Mouse (Mus musculus) neural tube, embryonic 14.5 days (tissue): Measurements from ENCODE around the gene Clec1b. TPM values are rescaled to one million over a fixed set of nuclear protein-coding genes. Genes with fewer than 3 reads are reported as not detected.

Experiments
- ATAC-seq: fragments of 200-750 bp; cut with Nextera tagmentation; 2 replicates; pipeline ENCODE4 v1.8.0; 2017; ENCODE audit warnings: low read depth, mild to moderate bottlenecking, moderate TSS enrichment, moderate library complexity
- H3K27ac ChIP-seq: fragments of 300-500 bp; sonication (generic); 2 replicates; pipeline ENCODE4 v1.5.1; 2014; ENCODE audit warnings: low read depth, mild to moderate bottlenecking, control low read depth, low read length, moderate library complexity, mixed read lengths
- H3K27me3 ChIP-seq: fragments of 300-500 bp; sonication (generic); 2 replicates; pipeline ENCODE4 v1.6.1; 2014; ENCODE audit warnings: low read length; ENCODE audit not compliant: control insufficient read depth, insufficient read depth
- H3K36me3 ChIP-seq: fragments of 300-500 bp; sonication (generic); 2 replicates; pipeline ENCODE4 v1.6.1; 2014; ENCODE audit warnings: low read length, mixed read lengths; ENCODE audit not compliant: control insufficient read depth, insufficient read depth
- H3K4me1 ChIP-seq: fragments of 300-500 bp; sonication (generic); 2 replicates; pipeline ENCODE4 v1.6.1; 2014; ENCODE audit warnings: low read length; ENCODE audit not compliant: control insufficient read depth, insufficient read depth
- H3K4me2 ChIP-seq: fragments of 300-500 bp; sonication (generic); 2 replicates; pipeline ENCODE4 v1.6.1; 2014; ENCODE audit warnings: mild to moderate bottlenecking, low read depth, low read length, control low read depth
- H3K4me3 ChIP-seq: fragments of 300-500 bp; sonication (generic); 2 replicates; pipeline ENCODE4 v1.5.1; 2014; ENCODE audit warnings: low read depth, low read length, control low read depth, mixed read lengths
- H3K9ac ChIP-seq: fragments of 300-500 bp; sonication (generic); replicated peaks from 2 replicates; pipeline ENCODE4 v1.6.1; 2014; ENCODE audit warnings: low read depth, mild to moderate bottlenecking, control low read depth, low read length, mixed read lengths
- H3K9me3 ChIP-seq: fragments of 300-500 bp; sonication (generic); 2 replicates; pipeline ENCODE4 v1.6.1; 2016; ENCODE audit warnings: low read length; ENCODE audit not compliant: control insufficient read depth
- WGBS: fragments of 180-500 bp; shearing (Covaris S2); extraction: QIAGEN DNeasy Blood & Tissue Kit; methylation state at CpG from one replicate; pipeline ENCODE4 v1.1.7; 2014; 5-methylcytosine and 5-hydroxymethylcytosine counted together
- polyA plus RNA-seq: library from polyadenylated mRNA; unstranded; fragments of >200 nt; fragmentation: Nextera tagmentation; extraction: Ambion mirVana; gene quantifications from 2 replicates; pipeline ENCODE4 v1.2.1, GENCODE M21; 2014

Gene Clec1b
- polyA plus RNA-seq, 1 experiment from 2014 or later: 0.88 TPM

DNA sequence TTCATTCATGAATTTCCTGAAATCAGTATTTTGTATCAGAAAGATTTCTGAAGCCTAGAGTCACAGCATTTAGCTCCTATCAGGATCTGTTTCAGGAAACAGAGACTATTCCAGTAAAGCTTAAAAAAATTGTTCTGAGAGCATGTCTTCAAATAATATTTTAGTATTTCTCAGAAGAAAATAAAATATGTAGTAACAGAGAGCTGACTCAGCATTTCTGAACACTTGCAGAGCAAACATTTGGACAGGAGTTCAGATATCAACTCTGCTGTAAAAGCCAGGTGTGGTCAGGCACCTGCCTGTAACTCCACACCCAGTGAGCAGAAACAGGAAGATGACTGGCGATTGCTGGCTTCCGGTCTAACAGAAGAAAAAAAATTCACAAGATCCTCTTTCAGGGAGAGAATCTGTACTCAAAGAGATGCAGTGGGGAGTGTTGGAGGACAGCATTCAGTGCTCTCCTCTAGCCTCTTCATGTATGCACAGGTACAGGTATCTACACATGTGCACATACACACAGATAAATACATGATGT is 22.1 kb upstream of the Clec1b start:
- Histone ChIP-seq H3K9me3 (no peaks in the 10 kb centered on the region), H3K27me3 (no peaks in the 10 kb centered on the region), H3K4me1 (no peaks in the 10 kb centered on the region), H3K9ac (no peak overlapping the region), H3K4me2 (no peak overlapping the region), H3K4me3 (no peak overlapping the region), H3K27ac (no peak overlapping the region), H3K36me3 (no peaks in the 10 kb centered on the region)
- WGBS: 77% methylated on average over 2 of the region's 2 CpGs
- no peak for ATAC-seq

DNA sequence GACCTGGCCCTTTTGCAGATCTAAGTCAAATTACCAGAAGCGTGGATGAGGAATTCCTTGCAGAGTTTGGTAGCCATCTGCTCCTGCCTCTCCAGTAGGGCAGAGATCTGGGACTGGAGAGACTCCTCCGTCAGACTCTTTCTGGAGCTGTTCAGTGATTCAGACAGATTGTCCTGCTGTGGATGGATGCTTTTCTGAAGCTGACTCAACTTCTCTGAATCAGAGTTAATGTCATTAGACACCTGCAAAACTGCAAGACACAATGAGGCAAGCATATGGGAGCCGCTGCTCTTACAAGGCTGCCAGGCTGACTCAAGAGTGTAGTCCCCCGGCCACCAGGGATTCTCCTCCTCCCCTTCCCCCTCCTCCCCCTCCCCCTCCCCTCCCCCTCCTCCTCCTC is 16.6 kb upstream of the Clec1b start:
- Histone ChIP-seq H3K9ac (no peak overlapping the region), H3K4me2 (no peak overlapping the region), H3K9me3 (no peaks in the 10 kb centered on the region), H3K27me3 (no peaks in the 10 kb centered on the region), H3K4me1 (no peaks in the 10 kb centered on the region), H3K4me3 (no peak overlapping the region), H3K27ac (no peak overlapping the region), H3K36me3 (no peaks in the 10 kb centered on the region)
- ATAC-seq: no peak
- 52% methylated on average over 4 of the region's 4 CpGs for WGBS

DNA sequence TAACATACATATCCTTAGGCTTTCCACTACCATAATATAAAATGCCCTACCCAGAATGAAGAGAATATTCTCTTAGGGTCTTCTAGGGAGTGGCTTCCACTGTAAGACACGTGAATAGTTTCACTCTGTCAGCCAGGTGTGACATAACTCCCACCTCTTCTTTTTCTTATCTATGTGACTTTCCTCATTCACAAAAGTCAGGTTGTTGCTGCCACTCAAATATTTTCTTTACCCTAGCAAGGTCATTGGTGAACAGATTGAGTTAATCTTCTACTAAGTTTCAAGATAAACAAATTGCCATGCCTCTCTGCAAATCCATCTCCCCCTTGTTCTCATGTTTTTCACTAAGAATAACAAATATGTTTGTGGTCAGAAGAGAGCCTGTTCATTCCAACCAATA is 15.4 kb upstream of the Clec1b start:
- H3K4me1 ChIP-seq: no peaks in the 10 kb centered on the region
- H3K9me3 ChIP-seq: no peaks in the 10 kb centered on the region
- H3K27me3 ChIP-seq: no peaks in the 10 kb centered on the region
- no peak overlapping the region for H3K9ac ChIP-seq
- H3K36me3 ChIP-seq: no peaks in the 10 kb centered on the region
- no peak overlapping the region for H3K27ac ChIP-seq
- H3K4me2 ChIP-seq: no peak overlapping the region
- no peak overlapping the region for H3K4me3 ChIP-seq
- no peak for ATAC-seq
- WGBS: 89% methylated on average over 1 of the region's 1 CpGs

DNA sequence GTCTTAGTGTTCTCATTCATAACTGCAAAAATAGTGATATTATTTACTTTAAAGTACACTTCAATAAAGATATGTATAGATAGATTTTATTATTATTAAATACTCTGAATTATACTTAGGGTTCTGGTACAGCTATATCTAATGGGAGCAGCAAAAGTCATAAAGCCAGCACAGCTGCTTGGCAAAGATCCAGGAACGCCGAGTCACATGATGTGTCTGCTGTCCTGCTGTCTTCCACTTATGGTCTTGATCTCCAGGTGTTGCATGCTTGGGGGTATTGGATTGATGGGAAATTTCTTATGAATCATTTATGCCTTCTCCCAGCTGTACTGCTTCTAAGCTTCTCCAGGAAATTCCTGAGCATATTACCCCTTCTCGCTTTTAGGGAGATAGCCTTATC is 13.6 kb upstream of the Clec1b start:
- Histone ChIP-seq H3K27me3 (no peaks in the 10 kb centered on the region), H3K4me3 (no peak overlapping the region), H3K9me3 (no peaks in the 10 kb centered on the region), H3K27ac (no peak overlapping the region), H3K4me2 (no peak overlapping the region), H3K9ac (no peak overlapping the region), H3K36me3 (no peaks in the 10 kb centered on the region), H3K4me1 (no peaks in the 10 kb centered on the region)
- WGBS: 75% methylated on average over 3 of the region's 3 CpGs
- no peak for ATAC-seq

DNA sequence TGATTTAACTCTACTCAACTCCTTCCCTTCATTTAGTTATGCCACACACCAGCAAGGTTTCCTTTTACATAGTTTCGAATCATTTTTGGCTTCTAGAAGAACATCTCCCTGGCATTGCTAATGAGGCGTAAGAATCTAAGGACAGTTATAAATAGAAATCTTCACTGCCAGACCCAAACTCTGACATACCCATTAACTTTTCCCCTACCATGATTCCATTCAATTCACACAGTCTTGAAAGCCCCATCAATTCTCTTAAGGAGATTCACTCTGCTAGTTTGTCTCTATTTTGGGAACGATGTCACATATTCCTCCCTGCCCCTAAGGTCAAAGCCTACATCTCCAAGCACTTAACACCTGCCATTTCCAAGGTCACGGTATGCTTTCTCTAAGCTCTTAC is 12.1 kb upstream of the Clec1b start:
- Histone ChIP-seq H3K4me1 (no peaks in the 10 kb centered on the region), H3K4me3 (no peak overlapping the region), H3K36me3 (no peaks in the 10 kb centered on the region), H3K27me3 (no peaks in the 10 kb centered on the region), H3K4me2 (no peak overlapping the region), H3K9me3 (no peaks in the 10 kb centered on the region), H3K9ac (no peak overlapping the region), H3K27ac (no peak overlapping the region)
- peak; percentile 21; the same call in 1 of the 2 replicates for ATAC-seq
- 40% methylated on average over 4 of the region's 4 CpGs for WGBS

DNA sequence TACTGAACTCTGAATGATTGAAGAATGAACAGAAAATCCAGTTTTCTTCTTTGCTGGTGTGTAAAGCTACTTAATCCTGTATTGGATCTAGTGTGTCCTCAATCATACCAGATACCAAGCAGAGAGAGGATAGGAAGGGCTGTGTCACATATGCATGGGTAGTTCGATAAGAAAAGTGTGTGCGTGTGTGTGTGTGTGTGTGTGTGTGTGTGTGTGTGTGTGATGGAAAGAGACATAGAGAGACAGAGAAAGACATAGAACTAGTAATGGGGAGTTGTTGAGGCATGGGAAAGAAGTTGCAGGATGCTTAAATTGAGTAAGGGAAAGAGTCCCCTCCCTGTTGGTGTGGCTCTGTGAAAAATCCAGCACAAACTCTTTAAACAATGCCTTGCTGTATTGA is 11.3 kb upstream of the Clec1b start, which contains the start of gene Clec12b:
Gene Clec12b (minus strand): TSS at position 101 of the 400 bp plus-strand sequence.
- Histone ChIP-seq H3K4me3 (no peak within 1 kb of the TSS), H3K9ac (no peak within 1 kb of the TSS), H3K27ac (no peak within 1 kb of the TSS), H3K27me3 (no peaks in the 10 kb centered on the region), H3K9me3 (no peaks in the 10 kb centered on the region), H3K4me1 (no peaks in the 10 kb centered on the region), H3K4me2 (no peak within 1 kb of the TSS), H3K36me3 (no peaks in the 10 kb centered on the region)
- WGBS: 79% methylated on average over 2 of the region's 2 CpGs
- ATAC-seq: no peak

DNA sequence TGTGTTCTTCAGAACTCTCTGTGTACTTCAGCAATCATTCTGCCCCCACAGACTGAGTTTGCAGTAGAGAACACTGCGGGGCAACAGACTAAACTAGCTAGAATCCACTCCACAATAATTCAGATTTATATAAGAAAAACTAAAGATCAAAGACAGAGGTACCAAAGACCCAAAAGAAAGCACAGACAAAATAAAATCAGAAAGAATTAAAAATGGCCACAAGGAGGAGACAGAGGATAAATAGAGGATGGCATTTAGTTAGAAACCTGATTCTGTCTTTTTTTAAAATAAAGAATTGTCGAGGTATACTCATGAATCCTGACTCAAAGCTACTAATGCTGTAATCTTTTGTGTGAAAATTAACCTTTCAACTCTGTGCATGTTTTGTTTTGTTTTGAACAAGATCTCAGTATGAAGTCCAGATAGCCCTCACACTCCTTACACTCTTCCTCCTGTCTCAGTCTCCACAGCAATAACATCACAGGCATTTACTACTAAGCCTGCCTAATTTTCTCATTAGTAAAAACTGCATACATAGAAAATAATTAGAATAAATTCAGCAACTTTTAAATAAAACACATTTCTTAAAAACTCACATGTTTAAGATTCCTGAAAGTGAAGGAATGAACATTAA is 3.9 kb upstream of the Clec1b start:
- Histone ChIP-seq H3K4me1 (no peaks in the 10 kb centered on the region), H3K36me3 (no peaks in the 10 kb centered on the region), H3K9ac (no peak overlapping the region), H3K27ac (no peak overlapping the region), H3K4me3 (no peak overlapping the region), H3K9me3 (no peaks in the 10 kb centered on the region), H3K27me3 (no peaks in the 10 kb centered on the region), H3K4me2 (no peak overlapping the region)
- 32% methylated on average over 2 of the region's 2 CpGs for WGBS
- ATAC-seq: 0 out of 2 replicates have a peak, but pooled peaks have one; percentile 63

DNA sequence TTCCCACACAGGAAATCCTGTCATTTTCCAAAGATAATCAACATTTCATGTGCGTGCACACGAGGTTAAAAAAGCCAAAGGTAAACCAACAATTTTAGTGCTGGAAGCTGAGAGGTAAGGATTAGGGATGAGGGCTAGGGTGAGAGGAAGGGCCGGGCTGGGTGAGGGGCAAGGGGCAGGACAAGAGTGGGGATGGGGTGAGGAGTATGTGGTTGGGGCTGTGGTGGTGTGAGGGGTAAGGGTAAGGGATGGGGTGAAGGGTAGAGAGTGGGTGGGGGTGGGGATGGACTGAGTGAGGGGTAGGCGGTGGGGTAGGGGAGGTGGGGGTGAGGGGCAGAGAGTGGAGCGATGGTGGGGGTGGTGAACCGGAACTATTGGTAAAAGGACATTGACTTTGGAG is 3.4 kb upstream of the Clec1b start:
- Histone ChIP-seq H3K4me2 (no peak overlapping the region), H3K4me3 (no peak overlapping the region), H3K4me1 (no peaks in the 10 kb centered on the region), H3K27ac (no peak overlapping the region), H3K36me3 (no peaks in the 10 kb centered on the region), H3K9ac (no peak overlapping the region), H3K27me3 (no peaks in the 10 kb centered on the region), H3K9me3 (no peaks in the 10 kb centered on the region)
- peak; percentile 85 for ATAC-seq
- 84% methylated on average over 6 of the region's 6 CpGs for WGBS

DNA sequence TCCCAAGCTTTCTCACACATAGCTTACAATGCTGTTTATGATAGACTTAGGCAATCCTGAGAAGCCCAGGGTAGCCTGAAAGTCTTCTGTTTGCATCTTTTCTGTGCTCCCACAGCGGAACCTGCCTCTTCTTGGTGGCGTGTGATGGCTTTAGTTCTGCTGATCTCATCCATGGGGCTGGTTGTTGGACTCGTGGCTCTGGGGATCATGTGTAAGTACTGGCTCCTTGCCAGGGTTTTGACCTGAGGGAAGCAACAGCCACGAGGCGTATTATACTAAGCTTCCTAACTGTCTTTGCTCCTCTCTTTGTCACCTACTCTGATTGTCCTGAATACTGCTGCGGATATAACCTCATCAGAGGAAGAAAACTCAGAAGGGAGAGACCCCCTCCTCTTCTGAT is 2.8 kb downstream of the Clec1b start:
- Histone ChIP-seq H3K9ac (no peak overlapping the region), H3K4me3 (no peak overlapping the region), H3K27me3 (no peaks in the 10 kb centered on the region), H3K27ac (no peak overlapping the region), H3K9me3 (no peaks in the 10 kb centered on the region), H3K4me2 (no peak overlapping the region), H3K4me1 (no peaks in the 10 kb centered on the region), H3K36me3 (no peaks in the 10 kb centered on the region)
- WGBS: 68% methylated on average over 6 of the region's 6 CpGs
- ATAC-seq: no peak
